Mouse (Mus musculus): ENCODE data around the gene Mfn1. TPM values are rescaled to one million over a fixed set of nuclear protein-coding genes. Genes with fewer than 3 reads are reported as not detected.

The Mfn1 gene
- polyA plus RNA-seq (2015; fragmentation: Nextera tagmentation; extraction: Ambion mirVana), result 19.5 and 22.1 TPM in 2 replicates

- peak; percentile 98 for DNase-seq (ENCODE audit: low spot score)
- peak within 1 kb of the TSS; percentile 87 for H3K27ac ChIP-seq (ENCODE audit: low read length)
- no peaks in the 10 kb centered on the region for H3K27me3 ChIP-seq (replicated peaks; ENCODE audit: insufficient read depth, low read length)
- H3K4me2 ChIP-seq (replicated peaks; ENCODE audit: low read depth, low read length), result peak within 1 kb of the TSS; percentile 61
- peaks cover 4% of the 10 kb centered on the region; the same call in 1 of the 2 replicates for H3K4me1 ChIP-seq (ENCODE audit: insufficient read depth, low read depth, low read length)
- peaks cover 3% of the 10 kb centered on the region; the same call in 1 of the 2 replicates for H3K36me3 ChIP-seq (ENCODE audit: insufficient read depth, low read length)
- no peak for TF ChIP-seq EP300 (IDR thresholded peaks at IDR 0.05)
- peak; percentile 28 for TF ChIP-seq CTCF (IDR thresholded peaks at IDR 0.05)
- ATAC-seq, result peak; percentile 100
- WGBS, result under 1% methylated on average over 44 of the region's 47 CpGs
- H3K9me3 ChIP-seq (ENCODE audit: low read length), result no peaks in the 10 kb centered on the region
- H3K4me3 ChIP-seq (ENCODE audit: low read depth, low read length), result peak within 1 kb of the TSS; percentile 86
- H3K9ac ChIP-seq (replicated peaks; ENCODE audit: low read depth), result peak within 1 kb of the TSS; percentile 76
These were observed at the start of gene Mfn1 for GRCm38 (mm10) chr3:32529303-32529898. Gene Mfn1, plus strand, starts transcription at chr3:32529465.

GRCm38 (mm10) chr3:32479961-32480360, 49.3 kb upstream of the Mfn1 start:
- no peak overlapping the region for H3K4me3 ChIP-seq (ENCODE audit: low read depth, low read length)
- H3K4me1 ChIP-seq (ENCODE audit: insufficient read depth, low read depth, low read length), result no peaks in the 10 kb centered on the region
- H3K9ac ChIP-seq (replicated peaks; ENCODE audit: low read depth), result no peak overlapping the region
- TF ChIP-seq EP300 (IDR thresholded peaks at IDR 0.05), result no peak
- no peak for TF ChIP-seq CTCF (IDR thresholded peaks at IDR 0.05)
- no peaks in the 10 kb centered on the region for H3K9me3 ChIP-seq (ENCODE audit: low read length)
- H3K27me3 ChIP-seq (replicated peaks; ENCODE audit: insufficient read depth, low read length), result no peaks in the 10 kb centered on the region
- no peaks in the 10 kb centered on the region for H3K36me3 ChIP-seq (ENCODE audit: insufficient read depth, low read length)
- no peak overlapping the region for H3K27ac ChIP-seq (ENCODE audit: low read length)
- 86% methylated on average over 7 of the region's 7 CpGs for WGBS
- DNase-seq (ENCODE audit: low spot score) (no peak), ATAC-seq (no peak)
- no peak overlapping the region for H3K4me2 ChIP-seq (replicated peaks; ENCODE audit: low read depth, low read length)

DNA sequence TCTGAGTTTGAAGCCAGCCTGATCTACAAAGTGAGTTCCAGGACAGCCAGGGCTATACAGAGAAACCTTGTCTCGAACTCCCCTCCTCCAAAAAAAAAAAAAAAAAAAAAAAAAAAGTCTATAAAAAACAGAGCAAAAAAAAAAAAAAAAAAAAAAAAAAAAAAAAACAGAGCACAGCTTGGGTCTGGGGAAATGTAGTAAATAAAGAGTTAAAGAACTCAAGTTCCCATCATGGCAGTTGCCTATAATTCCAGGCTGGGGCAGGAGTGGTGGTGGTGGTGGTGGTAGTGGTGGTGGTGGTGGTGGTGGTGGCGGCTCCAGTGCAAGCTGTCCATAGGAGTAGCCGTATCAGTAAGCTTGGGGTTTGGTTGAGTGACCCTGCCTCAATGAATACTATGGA, 46.2 kb upstream of the Mfn1 start:
- no peak overlapping the region for H3K9ac ChIP-seq (replicated peaks; ENCODE audit: low read depth)
- no peaks in the 10 kb centered on the region for H3K9me3 ChIP-seq (ENCODE audit: low read length)
- no peak overlapping the region for H3K27ac ChIP-seq (ENCODE audit: low read length)
- H3K36me3 ChIP-seq (ENCODE audit: insufficient read depth, low read length), result no peaks in the 10 kb centered on the region
- H3K4me3 ChIP-seq (ENCODE audit: low read depth, low read length), result no peak overlapping the region
- H3K27me3 ChIP-seq (replicated peaks; ENCODE audit: insufficient read depth, low read length), result no peaks in the 10 kb centered on the region
- DNase-seq (ENCODE audit: low spot score) (no peak), ATAC-seq (no peak)
- no peaks in the 10 kb centered on the region for H3K4me1 ChIP-seq (ENCODE audit: insufficient read depth, low read depth, low read length)
- H3K4me2 ChIP-seq (replicated peaks; ENCODE audit: low read depth, low read length), result no peak overlapping the region
- 70% methylated on average over 3 of the region's 3 CpGs for WGBS
- TF ChIP-seq CTCF (IDR thresholded peaks at IDR 0.05) (no peak), EP300 (IDR thresholded peaks at IDR 0.05) (no peak)

DNA sequence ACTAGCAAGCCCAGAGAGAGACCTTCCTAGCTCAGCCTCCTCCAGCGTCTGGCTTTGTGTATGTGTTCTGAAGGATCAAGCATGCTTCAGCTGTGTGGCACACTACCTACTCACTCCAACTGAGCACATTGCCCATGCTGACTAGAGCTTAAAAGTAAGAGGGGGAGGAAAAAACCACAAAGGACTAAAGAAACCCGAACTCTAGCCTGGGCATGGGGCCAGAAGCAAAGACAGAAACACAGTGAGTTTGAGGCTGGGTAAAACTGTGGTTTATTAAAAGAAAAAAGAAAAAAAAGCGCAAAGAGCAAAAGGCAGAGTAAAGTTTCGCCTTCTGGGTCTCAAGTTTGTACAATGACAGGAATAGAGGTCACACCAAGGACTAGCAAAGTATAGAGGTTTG, 42.7 kb upstream of the Mfn1 start:
- Histone ChIP-seq H3K4me2 (replicated peaks; ENCODE audit: low read depth, low read length) (no peak overlapping the region), H3K36me3 (ENCODE audit: insufficient read depth, low read length) (no peaks in the 10 kb centered on the region), H3K27me3 (replicated peaks; ENCODE audit: insufficient read depth, low read length) (no peaks in the 10 kb centered on the region), H3K4me1 (ENCODE audit: insufficient read depth, low read depth, low read length) (no peaks in the 10 kb centered on the region), H3K9ac (replicated peaks; ENCODE audit: low read depth) (no peak overlapping the region), H3K4me3 (ENCODE audit: low read depth, low read length) (no peak overlapping the region), H3K9me3 (ENCODE audit: low read length) (no peaks in the 10 kb centered on the region), H3K27ac (ENCODE audit: low read length) (no peak overlapping the region)
- TF ChIP-seq EP300 (IDR thresholded peaks at IDR 0.05) (no peak), CTCF (IDR thresholded peaks at IDR 0.05) (no peak)
- DNase-seq (ENCODE audit: low spot score), result no peak
- ATAC-seq, result no peak
- 67% methylated on average over 4 of the region's 4 CpGs for WGBS

DNA sequence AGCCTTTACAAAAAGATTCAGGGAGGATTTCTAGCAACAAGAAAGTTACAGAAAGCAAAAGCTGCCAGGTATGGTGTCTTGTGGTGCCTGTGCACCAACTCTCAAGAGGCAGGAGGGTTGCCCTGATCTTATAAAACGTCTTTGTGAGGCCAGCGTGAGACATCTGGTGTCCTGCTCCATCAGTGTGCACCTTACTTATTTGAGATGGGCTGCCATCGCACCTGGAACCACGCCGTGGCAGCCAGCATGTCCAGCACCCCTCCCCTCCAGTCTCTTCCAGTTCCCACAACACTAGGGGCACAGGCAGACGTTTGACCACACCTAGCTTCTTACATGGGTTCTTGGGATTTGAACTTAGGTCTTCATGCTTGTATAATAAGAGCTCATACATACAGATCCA, 41.1 kb upstream of the Mfn1 start:
- no peak for ATAC-seq
- Histone ChIP-seq H3K4me3 (ENCODE audit: low read depth, low read length) (no peak overlapping the region), H3K27ac (ENCODE audit: low read length) (no peak overlapping the region), H3K36me3 (ENCODE audit: insufficient read depth, low read length) (no peaks in the 10 kb centered on the region), H3K4me2 (replicated peaks; ENCODE audit: low read depth, low read length) (no peak overlapping the region), H3K9me3 (ENCODE audit: low read length) (no peaks in the 10 kb centered on the region), H3K4me1 (ENCODE audit: insufficient read depth, low read depth, low read length) (no peaks in the 10 kb centered on the region), H3K27me3 (replicated peaks; ENCODE audit: insufficient read depth, low read length) (no peaks in the 10 kb centered on the region), H3K9ac (replicated peaks; ENCODE audit: low read depth) (no peak overlapping the region)
- DNase-seq (ENCODE audit: low spot score), result no peak
- TF ChIP-seq CTCF (IDR thresholded peaks at IDR 0.05) (no peak), EP300 (IDR thresholded peaks at IDR 0.05) (no peak)
- WGBS, result 74% methylated on average over 6 of the region's 6 CpGs

- H3K36me3 ChIP-seq (ENCODE audit: insufficient read depth, low read length), result no peaks in the 10 kb centered on the region
- no peak overlapping the region for H3K27ac ChIP-seq (ENCODE audit: low read length)
- 73% methylated on average over 15 of the region's 15 CpGs for WGBS
- no peak overlapping the region for H3K4me2 ChIP-seq (replicated peaks; ENCODE audit: low read depth, low read length)
- no peaks in the 10 kb centered on the region for H3K4me1 ChIP-seq (ENCODE audit: insufficient read depth, low read depth, low read length)
- ATAC-seq (no peak), DNase-seq (ENCODE audit: low spot score) (no peak)
- no peaks in the 10 kb centered on the region for H3K27me3 ChIP-seq (replicated peaks; ENCODE audit: insufficient read depth, low read length)
- no peak for TF ChIP-seq CTCF (IDR thresholded peaks at IDR 0.05)
- no peak for TF ChIP-seq EP300 (IDR thresholded peaks at IDR 0.05)
- H3K9me3 ChIP-seq (ENCODE audit: low read length), result no peaks in the 10 kb centered on the region
- H3K9ac ChIP-seq (replicated peaks; ENCODE audit: low read depth), result no peak overlapping the region
- H3K4me3 ChIP-seq (ENCODE audit: low read depth, low read length), result no peak overlapping the region
These were observed 39.0 kb upstream of the Mfn1 start for GRCm38 (mm10) chr3:32490076-32490927.
